Mouse (Mus musculus) testis, adult 2 months (tissue): ENCODE data around the gene Panx3. TPM values are rescaled to one million over a fixed set of nuclear protein-coding genes. Genes with fewer than 3 reads are reported as not detected.

Source experiments
- H3K27ac ChIP-seq: fragments of 200-500 bp; 2 replicates; pipeline ENCODE4 v1.5.1; 2012; ENCODE audit warnings: low read depth, low read length; ENCODE audit not compliant: control insufficient read depth, insufficient read depth
- H3K27me3 ChIP-seq: fragments of 200-500 bp; 2 replicates; pipeline ENCODE4 v1.6.1; 2012; ENCODE audit warnings: mild to moderate bottlenecking, low read length, moderate library complexity; ENCODE audit not compliant: control insufficient read depth, insufficient read depth
- H3K36me3 ChIP-seq: fragments of 200-500 bp; 2 replicates; pipeline ENCODE4 v1.6.1; 2012; ENCODE audit warnings: mild to moderate bottlenecking, low read length; ENCODE audit not compliant: control insufficient read depth, insufficient read depth
- H3K4me1 ChIP-seq: fragments of 200-500 bp; 2 replicates; pipeline ENCODE4 v1.6.1; 2012; ENCODE audit warnings: low read length; ENCODE audit not compliant: control insufficient read depth, insufficient read depth
- H3K4me3 ChIP-seq: fragments of 200-500 bp; 2 replicates; pipeline ENCODE4 v1.5.1; 2012; ENCODE audit warnings: low read depth, mild to moderate bottlenecking, low read length, moderate library complexity, mixed read lengths; ENCODE audit not compliant: control insufficient read depth
- CTCF ChIP-seq: fragments of 200-500 bp; IDR thresholded peaks from 2 replicates; pipeline ENCODE4 v1.5.1; 2012; ENCODE audit warnings: low read depth, mild to moderate bottlenecking, inconsistent platforms, low read length, moderate library complexity; ENCODE audit not compliant: control insufficient read depth, insufficient read depth, insufficient replicate concordance
- POLR2A ChIP-seq: fragments of 200-500 bp; IDR thresholded peaks from 2 replicates; pipeline ENCODE4 v1.6.1; 2012; ENCODE audit warnings: low read depth, mild to moderate bottlenecking, inconsistent platforms, low read length, moderate library complexity; ENCODE audit not compliant: control insufficient read depth
- polyA plus RNA-seq: library from polyadenylated mRNA; depleted of rRNA; stranded (reverse); fragments of >200 nt; gene quantifications from 2 replicates; pipeline ENCODE4 v1.2.3, GENCODE M21; 2012

Panx3 gene
- polyA plus RNA-seq, 1 experiment: 0.70 TPM

- TF ChIP-seq POLR2A (no peak), CTCF (no peak)
- H3K4me1 ChIP-seq: no peaks in the 10 kb centered on the region
- H3K36me3 ChIP-seq: no peaks in the 10 kb centered on the region
- H3K27me3 ChIP-seq: no peaks in the 10 kb centered on the region
- H3K4me3 ChIP-seq: no peak overlapping the region
- no peak overlapping the region for H3K27ac ChIP-seq
These were observed 43.9 kb downstream of the Panx3 start for GRCm38 (mm10) chr9:37625129-37625528.

DNA sequence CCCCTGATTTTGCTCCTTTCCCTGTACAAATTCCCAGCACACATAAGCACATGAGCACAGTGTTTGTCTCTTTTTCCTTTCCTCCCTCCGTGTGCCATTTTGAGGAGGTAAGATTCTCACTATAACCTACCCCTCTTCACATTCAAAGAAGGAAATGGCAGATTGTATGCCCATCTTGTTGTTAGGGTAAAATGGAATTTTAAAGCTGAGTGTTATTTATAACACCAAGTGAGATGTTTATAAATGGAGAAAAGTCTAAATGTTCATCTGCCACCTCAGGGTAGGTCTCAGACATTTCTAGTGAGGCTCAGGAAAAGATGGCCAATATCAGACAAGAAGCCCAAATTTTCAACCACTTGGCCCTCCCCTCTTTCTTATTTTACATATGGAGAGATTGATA is 44.5 kb downstream of the Panx3 start:
- H3K36me3 ChIP-seq: no peaks in the 10 kb centered on the region
- TF ChIP-seq POLR2A (no peak), CTCF (no peak)
- no peaks in the 10 kb centered on the region for H3K27me3 ChIP-seq
- H3K4me1 ChIP-seq: no peaks in the 10 kb centered on the region
- no peak overlapping the region for H3K4me3 ChIP-seq
- no peak overlapping the region for H3K27ac ChIP-seq

- H3K4me3 ChIP-seq: no peak overlapping the region
- H3K4me1 ChIP-seq: no peaks in the 10 kb centered on the region
- TF ChIP-seq POLR2A: no peak
- no peak for TF ChIP-seq CTCF
- H3K36me3 ChIP-seq: no peaks in the 10 kb centered on the region
- no peak overlapping the region for H3K27ac ChIP-seq
- no peaks in the 10 kb centered on the region for H3K27me3 ChIP-seq
These were observed 45.1 kb downstream of the Panx3 start for GRCm38 (mm10) chr9:37623981-37624380.

DNA sequence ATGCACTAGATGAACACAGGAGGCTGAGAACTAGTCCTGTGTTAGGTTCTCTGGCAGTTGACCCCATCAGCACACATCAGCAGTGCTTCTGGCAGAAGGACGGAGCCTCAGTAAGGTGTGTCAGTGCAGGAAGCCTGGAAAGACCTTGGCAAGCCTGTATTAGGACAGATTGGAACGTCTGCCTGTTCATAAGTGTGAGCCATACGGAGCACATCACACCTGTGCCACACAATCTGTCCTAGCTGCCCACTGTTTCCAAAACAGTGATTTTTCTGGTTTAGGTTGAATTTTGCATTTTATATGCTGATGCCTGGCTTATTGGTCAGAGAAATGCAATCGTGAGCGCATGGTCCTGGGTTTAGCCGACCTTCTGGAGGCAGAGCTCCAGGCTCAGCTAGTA is 47.7 kb downstream of the Panx3 start:
- no peaks in the 10 kb centered on the region for H3K36me3 ChIP-seq
- no peak overlapping the region for H3K4me3 ChIP-seq
- H3K27me3 ChIP-seq: no peaks in the 10 kb centered on the region
- no peaks in the 10 kb centered on the region for H3K4me1 ChIP-seq
- no peak overlapping the region for H3K27ac ChIP-seq
- TF ChIP-seq POLR2A (no peak), CTCF (no peak)

GRCm38 (mm10) chr9:37616770-37617169 is 52.3 kb downstream of the Panx3 start:
- H3K27me3 ChIP-seq: no peaks in the 10 kb centered on the region
- H3K4me3 ChIP-seq: peak overlapping the region; percentile 21; the same call in 1 of the 2 replicates
- no peaks in the 10 kb centered on the region; the same call in 1 of the 2 replicates for H3K36me3 ChIP-seq
- no peak overlapping the region for H3K27ac ChIP-seq
- TF ChIP-seq CTCF: no peak
- TF ChIP-seq POLR2A: no peak
- H3K4me1 ChIP-seq: 0 out of 2 replicates have a peak, but pooled peaks cover 3% of the 10 kb centered on the region

DNA sequence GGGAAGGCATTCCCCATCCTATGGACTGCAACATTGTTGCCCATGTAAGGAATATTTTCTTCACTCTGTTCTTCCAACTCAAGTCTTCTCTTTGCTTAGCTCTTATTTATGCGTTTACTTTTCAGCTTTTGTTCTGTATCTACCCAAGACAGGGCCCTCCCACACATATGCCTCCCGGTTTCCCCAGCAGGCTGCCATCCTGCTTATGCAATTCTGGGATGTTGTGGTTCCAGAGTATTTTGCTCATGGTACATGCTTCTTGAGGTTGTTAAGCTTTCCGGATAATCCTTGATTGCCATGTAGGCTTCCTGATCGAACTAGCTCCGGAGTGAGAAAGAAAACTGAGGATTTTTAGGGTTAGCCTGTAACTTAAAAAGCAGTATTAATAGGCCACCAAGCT is 53.8 kb downstream of the Panx3 start:
- Histone ChIP-seq H3K27ac (no peak overlapping the region), H3K4me3 (peak overlapping the region; percentile 47; the same call in 1 of the 2 replicates), H3K36me3 (no peaks in the 10 kb centered on the region; the same call in 1 of the 2 replicates), H3K4me1 (0 out of 2 replicates have a peak, but pooled peaks cover 3% of the 10 kb centered on the region), H3K27me3 (no peaks in the 10 kb centered on the region)
- TF ChIP-seq CTCF: no peak
- TF ChIP-seq POLR2A: no peak

GRCm38 (mm10) chr9:37614316-37614715 is 54.7 kb downstream of the Panx3 start:
- Histone ChIP-seq H3K27ac (peak overlapping the region; percentile 86; the same call in 1 of the 2 replicates), H3K4me3 (peak overlapping the region; percentile 100)
- TF ChIP-seq CTCF (no peak), POLR2A (no peak)

More at GRCm38 (mm10) chr9:37614316-37614715, 54.7 kb downstream of the Panx3 start:
- Histone ChIP-seq H3K36me3 (no peaks in the 10 kb centered on the region; the same call in 1 of the 2 replicates), H3K27me3 (no peaks in the 10 kb centered on the region), H3K4me1 (0 out of 2 replicates have a peak, but pooled peaks cover 3% of the 10 kb centered on the region)
